Mouse (Mus musculus) layer of hippocampus, adult 18-20 months (tissue): Measurements from ENCODE around the gene Cyp4a29. TPM values are rescaled to one million over a fixed set of nuclear protein-coding genes. Genes with fewer than 3 reads are reported as not detected.
"Not testable (repeated sequence)": the region's sequence is repeated elsewhere in the genome, so short reads cannot be mapped to it uniquely, and the experiment has no call there.

Experiments used
- DNase-seq, 2 experiments: peaks; one replicate each; pipeline ENCODE4 v3.0.0; 2022; ENCODE audit warnings: low spot score in 2 of 2
- long read RNA-seq: library from polyadenylated mRNA; stranded (forward); transcript quantifications from one replicate; pipeline ENCODE4 v2.0.0, GENCODE M21; 2021
- total RNA-seq, 2 experiments: library from RNA; stranded (reverse); gene quantifications; 2 replicates each; pipeline ENCODE4 v1.2.3; 2021

Gene Cyp4a29
- total RNA-seq: not detected
- long read RNA-seq: 0 reads

DNA sequence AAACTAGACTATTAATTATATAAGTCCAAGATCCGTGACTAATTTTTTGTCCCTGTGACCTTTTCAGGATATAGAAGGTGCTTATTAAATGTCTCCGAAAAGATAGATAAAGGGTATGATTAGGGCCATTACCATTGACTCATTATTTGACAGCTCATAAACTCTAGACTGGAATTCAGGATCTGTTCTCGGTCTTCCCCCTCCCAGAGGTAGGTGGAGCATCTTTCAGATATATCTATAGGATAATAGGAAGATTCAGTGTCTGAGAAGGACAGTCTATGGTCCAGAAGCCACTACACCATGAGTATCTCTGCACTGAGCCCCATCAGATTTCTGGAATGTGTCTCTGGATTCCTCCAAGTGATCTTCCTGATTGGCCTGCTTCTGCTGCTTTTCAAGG lies at the start of gene Cyp4a29:
Gene Cyp4a29, plus strand, starts transcription at position 301 of the 400 bp plus-strand sequence.
- DNase-seq: no peak

DNA sequence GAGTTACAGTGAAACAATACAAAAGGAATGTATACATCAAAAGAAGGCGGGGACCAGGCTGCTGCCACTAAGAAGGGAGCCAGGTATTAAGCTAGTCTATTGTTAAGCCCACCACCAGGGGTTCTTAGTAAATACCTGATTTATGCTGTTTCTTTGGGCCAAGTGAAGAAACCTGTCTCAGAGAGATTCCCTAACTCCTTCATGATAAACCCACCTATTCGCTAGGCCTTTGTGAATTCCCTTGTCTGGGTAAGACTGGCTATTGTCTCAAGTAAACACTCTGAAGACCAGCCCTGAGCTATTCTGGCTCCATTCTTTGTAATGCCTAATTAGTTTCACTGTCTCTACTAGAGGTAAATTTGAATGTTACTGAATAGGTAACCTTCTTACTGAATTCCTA lies 9.0 kb upstream of the Cyp4a29 start:
- DNase-seq: not testable (repeated sequence)

DNA sequence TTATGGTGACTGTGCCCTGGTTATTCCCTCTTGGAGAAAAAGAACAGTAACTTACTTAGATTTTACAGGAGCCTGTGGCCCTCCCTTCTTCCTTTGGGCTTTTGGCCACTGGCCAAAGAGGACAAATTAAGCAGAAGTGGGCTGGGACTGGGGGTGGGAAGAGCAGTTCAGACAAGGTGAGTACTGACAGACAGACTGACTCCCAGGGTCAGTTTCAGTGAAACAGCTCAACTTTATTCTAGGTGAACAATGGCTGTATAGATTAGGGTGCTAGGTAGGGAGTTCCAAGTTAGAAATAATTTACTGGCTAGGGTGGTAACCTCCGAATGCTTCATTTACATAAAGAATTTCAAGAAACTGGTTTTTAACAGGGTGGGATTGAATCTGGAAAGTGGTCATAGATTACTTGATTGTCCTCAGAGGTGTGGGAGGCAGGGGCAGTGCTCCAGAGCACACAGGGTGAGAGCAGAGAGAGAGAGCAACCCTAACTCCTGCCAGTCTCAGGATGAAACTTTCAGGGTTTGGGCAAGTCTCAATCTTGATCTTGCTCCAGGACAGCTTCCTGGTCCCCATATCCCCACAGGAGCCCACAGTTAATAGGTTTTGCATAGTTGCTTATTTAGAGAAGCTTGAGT lies 5.3 kb upstream of the Cyp4a29 start:
- DNase-seq: no peak

DNA sequence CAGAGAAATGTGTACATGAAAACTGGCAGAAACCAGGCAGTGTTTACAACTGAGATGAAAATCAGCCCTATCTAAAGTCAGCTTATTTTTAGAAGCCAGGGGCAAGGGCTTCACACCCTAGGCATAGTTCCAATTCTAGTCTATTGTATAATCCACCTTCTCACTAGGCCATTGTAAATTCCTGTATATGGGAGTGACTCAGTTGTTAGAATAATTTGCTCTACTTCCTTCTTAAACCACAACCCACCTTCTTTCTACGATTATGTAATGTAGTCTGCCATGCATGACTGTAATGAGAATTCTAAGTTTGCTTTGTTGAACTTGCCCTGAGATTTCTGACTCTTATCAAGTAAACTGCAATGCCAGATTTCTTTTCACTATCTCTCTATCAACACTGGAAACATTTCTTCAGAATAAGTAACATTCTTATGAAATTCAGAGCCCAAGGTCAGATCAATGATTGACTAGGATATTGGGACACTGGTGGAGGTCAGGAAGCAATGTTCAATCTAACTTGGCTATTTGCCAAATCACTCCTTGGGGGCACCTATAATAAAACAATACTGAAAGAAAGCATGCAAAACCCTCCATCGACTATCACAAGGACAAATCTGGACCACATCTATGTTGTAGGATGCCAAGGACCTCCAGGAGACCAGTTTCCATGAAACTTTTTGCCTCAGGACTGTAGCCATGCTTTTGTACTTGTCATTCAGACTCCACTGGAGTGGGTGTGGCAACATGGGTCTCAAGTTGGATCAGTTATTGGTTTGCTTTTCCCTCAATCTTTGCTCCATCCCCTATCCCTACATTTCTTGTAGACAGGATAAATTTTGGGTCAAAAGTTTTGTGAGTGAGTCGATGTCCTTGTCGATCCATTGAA lies 23.0 kb downstream of the Cyp4a29 start:
- DNase-seq: not testable (repeated sequence)

DNA sequence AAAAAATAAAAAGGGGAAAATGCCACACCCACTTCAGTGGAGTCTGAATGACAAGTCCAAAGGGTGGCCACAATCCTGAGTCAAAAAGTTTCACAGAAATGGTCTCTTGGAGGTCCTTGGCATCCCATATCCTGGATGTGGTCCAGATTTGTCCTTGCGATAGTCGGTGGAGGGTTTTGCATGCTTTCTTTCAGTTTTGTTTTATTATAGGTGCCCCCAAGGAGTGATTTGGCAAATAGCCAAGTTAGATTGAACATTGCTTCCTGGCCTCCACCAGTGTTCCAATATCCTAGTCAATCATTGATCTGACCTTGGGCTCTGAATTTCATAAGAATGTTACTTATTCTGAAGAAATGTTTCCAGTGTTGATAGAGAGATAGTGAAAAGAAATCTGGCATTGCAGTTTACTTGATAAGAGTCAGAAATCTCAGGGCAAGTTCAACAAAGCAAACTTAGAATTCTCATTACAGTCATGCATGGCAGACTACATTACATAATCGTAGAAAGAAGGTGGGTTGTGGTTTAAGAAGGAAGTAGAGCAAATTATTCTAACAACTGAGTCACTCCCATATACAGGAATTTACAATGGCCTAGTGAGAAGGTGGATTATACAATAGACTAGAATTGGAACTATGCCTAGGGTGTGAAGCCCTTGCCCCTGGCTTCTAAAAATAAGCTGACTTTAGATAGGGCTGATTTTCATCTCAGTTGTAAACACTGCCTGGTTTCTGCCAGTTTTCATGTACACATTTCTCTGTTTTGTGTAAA lies 36.5 kb downstream of the Cyp4a29 start:
- DNase-seq: not testable (repeated sequence)

DNA sequence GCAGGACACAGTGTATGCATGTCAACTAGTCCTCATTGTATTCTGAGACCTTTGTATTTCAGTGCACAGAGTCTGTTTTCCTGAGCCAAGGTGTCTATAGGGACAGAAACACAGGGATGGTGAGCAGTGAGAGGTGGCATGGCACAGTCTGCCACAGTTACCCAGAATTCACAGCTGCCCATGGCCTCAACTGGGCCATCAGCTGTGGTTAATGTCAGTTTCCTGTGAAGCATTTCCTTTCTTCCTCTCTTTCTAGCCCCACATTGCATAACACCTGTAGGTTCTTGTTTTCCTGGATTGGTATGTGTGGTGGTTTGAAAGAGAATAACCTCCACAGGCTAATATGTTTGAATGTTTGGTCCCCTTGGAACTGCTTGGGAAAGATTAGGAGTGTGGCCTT lies 38.5 kb downstream of the Cyp4a29 start:
- DNase-seq: no peak

DNA sequence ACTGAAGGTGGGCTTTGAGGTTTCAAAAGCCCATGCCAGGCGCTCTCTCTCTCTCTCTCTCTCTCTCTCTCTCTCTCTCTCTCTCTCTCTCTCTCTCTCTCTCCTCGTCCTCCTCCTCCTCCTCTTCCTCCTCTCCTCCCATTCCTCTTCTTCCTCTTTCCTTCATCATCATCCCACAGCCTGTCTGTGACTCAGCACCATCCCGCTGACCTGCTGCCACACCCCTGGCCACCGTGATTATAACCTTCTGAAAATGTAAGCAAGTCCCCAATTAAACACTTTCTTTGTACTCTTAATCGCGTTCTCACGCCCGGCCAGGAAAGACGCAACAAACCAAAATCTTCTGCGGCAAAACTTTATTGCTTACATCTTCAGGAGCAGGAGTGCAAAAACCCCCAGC lies 38.9 kb downstream of the Cyp4a29 start:
- DNase-seq: not testable (repeated sequence)

DNA sequence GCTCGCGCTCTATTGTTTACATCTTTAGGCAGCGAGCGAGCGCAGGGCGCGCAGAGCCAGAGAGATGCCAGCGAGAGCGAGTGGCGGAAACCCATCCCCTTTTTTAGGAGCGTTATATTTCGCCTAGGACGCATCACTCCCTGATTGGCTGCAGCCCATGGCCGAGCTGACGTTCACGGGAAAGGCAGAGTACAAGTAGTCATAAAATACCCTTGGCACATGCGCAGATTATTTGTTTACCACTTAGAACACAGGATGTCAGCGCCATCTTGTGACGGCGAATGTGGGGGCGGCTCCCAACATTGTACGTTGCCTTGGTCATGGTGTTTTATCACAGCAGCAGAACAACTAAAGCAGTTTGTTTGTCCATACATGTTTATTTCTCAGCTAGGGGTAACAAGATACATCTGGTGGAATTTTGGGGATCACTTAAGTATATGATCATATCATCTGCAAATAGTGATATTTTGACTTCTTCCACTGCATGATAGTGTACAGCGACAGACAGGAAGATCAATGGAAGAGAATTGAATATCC lies 39.4 kb downstream of the Cyp4a29 start:
- DNase-seq: peak in 1 of 2 experiments; percentile 1

DNA sequence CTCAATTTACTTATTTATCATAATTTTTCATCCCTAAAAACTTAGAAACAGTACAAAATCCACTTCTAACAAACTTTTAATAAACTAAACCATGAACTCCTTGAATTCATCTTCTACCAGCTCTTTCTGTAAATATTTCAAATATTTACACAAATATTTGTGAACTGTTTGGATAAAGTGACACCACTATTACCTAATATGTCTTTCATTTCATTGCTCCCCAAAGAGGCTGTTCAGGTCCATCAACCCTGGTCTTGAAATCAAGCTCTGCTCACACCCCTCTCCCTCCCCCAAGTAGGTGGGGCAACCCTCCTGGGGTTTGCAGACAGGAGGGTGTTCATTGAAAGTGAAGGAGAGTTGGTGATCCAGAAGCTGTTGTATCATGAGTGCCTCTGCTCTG lies 56.9 kb downstream of the Cyp4a29 start, which contains the start of gene Cyp4a12a:
Gene Cyp4a12a, plus strand, starts transcription at position 301 of the 400 bp plus-strand sequence.
- DNase-seq: not testable (repeated sequence)

Other genes with a start within 250 kb of the Cyp4a29 start
- gene Stil, start 241.9 kb upstream of the Cyp4a29 start, total RNA-seq: under 1 TPM; 0.15 to 0.20 TPM
- 1 to 10 TPM in 1 of 2 experiments, under 1 TPM in 1; 0.84 to 1.3 TPM for gene Tal1, start 185.7 kb upstream of the Cyp4a29 start, total RNA-seq
- under 1 TPM; 0.41 to 0.67 TPM for gene Pdzk1ip1, start 153.4 kb upstream of the Cyp4a29 start, total RNA-seq
- 1 to 10 TPM; 6.7 to 7.5 TPM for gene Cyp4x1, start 107.8 kb upstream of the Cyp4a29 start, total RNA-seq
- gene Cyp4a12a, start 57.0 kb downstream of the Cyp4a29 start, total RNA-seq: not detected
- gene Cyp4a12b, start 169.5 kb downstream of the Cyp4a29 start, total RNA-seq: not detected
- gene Cyp4a30b, start 210.5 kb downstream of the Cyp4a29 start, total RNA-seq: not detected